Mouse (Mus musculus): Measurements from ENCODE around the gene Klhl29. TPM values are rescaled to one million over a fixed set of nuclear protein-coding genes. Genes with fewer than 3 reads are reported as not detected.
A peak's percentile ranks its signal among the peaks of the same experiment; 100 is the strongest.

Gene Klhl29
- polyA plus RNA-seq, 1 experiment from 2014 or later, result 0.35 TPM

DNA sequence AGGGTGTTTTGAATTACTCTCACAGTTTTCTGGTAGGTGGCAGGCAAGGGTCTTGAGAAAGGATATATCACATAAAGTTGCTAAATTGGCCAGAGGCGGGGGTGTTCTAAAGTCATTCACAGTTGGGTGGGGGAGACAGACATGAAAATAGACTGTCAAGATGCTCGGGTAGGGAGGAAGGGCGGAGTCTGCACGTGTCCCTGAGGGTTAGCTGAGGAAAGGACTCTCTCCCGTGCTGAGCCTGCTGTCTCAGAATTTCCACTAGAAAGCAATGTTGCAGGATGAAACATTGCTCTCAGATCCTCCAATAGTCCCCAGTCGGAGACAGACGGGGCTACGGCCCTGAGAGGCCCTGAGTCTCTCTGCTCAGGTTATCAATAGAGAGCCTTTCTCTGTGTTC, 252.5 kb downstream of the Klhl29 start:
- no peaks in the 10 kb centered on the region; the same call in 1 of the 2 replicates for H3K4me1 ChIP-seq (replicated peaks; ENCODE audit: control insufficient read depth, insufficient read depth, low read length)

DNA sequence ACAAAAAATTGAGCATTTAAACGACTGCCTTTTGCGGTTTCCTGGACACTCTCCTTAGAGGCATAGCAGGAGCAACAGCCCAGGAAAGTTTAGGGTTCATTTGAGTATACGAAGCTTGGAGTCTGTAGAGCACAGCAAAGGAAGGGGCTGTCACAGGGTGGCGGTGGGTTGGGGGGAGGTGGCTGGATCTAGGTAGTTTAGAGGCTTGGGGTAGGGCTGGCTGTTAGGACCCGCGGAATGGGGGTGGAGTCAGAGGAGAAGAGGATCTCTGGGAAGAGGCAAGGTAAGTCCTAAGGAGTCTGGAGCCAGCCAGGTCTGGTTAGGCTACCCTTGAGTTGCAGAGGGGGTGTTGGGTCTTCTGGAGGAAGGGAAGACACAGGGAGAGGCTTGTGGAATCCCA, 255.2 kb downstream of the Klhl29 start:
- no peaks in the 10 kb centered on the region for H3K9me3 ChIP-seq (ENCODE audit: control insufficient read depth, low read length)
- peak; percentile 16; the same call in 1 of the 2 replicates for ATAC-seq (ENCODE audit: low read depth)
- no peak overlapping the region for H3K9ac ChIP-seq (ENCODE audit: low read length)
- WGBS, result 47% methylated on average over 6 of the region's 6 CpGs
- no peak overlapping the region for H3K27ac ChIP-seq (ENCODE audit: low read length)
- H3K27me3 ChIP-seq (ENCODE audit: control insufficient read depth, insufficient read depth, low read depth, low read length), result no peaks in the 10 kb centered on the region
- no peaks in the 10 kb centered on the region for H3K36me3 ChIP-seq (ENCODE audit: control insufficient read depth, insufficient read depth, low read length)
- peak overlapping the region; percentile 57 for H3K4me2 ChIP-seq (ENCODE audit: low read depth, low read length)
- H3K4me3 ChIP-seq (ENCODE audit: low read length), result peak overlapping the region; percentile 33
- H3K4me1 ChIP-seq (replicated peaks; ENCODE audit: control insufficient read depth, insufficient read depth, low read length), result no peaks in the 10 kb centered on the region; the same call in 1 of the 2 replicates

More for the DNA sequence above, 252.5 kb downstream of the Klhl29 start:
- H3K4me3 ChIP-seq (ENCODE audit: low read length), result no peak overlapping the region
- H3K27me3 ChIP-seq (ENCODE audit: control insufficient read depth, insufficient read depth, low read depth, low read length), result no peaks in the 10 kb centered on the region
- no peak overlapping the region for H3K4me2 ChIP-seq (ENCODE audit: low read depth, low read length)
- no peaks in the 10 kb centered on the region for H3K9me3 ChIP-seq (ENCODE audit: control insufficient read depth, low read length)
- H3K9ac ChIP-seq (ENCODE audit: low read length), result no peak overlapping the region
- 47% methylated on average over 8 of the region's 8 CpGs for WGBS
- ATAC-seq (ENCODE audit: low read depth), result no peak
- no peak overlapping the region for H3K27ac ChIP-seq (ENCODE audit: low read length)
- no peaks in the 10 kb centered on the region for H3K36me3 ChIP-seq (ENCODE audit: control insufficient read depth, insufficient read depth, low read length)

DNA sequence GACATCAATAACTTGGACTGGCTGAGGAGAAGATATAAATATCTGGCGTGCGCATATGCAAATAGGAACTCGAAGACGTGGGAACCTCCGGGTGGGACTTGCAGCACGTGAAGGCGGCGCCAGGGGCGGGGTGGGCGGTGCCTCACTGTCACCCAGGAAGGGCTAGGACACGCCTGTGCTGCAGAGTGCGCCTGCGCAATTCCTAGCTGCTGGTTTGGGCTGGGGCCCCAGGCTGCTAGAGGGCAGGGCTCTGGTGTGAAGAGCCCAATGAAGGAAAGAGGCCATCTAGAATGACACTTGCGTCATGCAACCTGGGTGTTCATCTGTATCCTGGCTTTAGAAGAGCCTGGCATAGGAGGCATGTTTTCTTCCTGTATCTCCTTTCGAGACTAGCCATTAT, 255.8 kb downstream of the Klhl29 start:
- 12% methylated on average over 15 of the region's 15 CpGs for WGBS
- Histone ChIP-seq H3K27me3 (ENCODE audit: control insufficient read depth, insufficient read depth, low read depth, low read length) (no peaks in the 10 kb centered on the region), H3K4me3 (ENCODE audit: low read length) (peak overlapping the region; percentile 33), H3K9me3 (ENCODE audit: control insufficient read depth, low read length) (no peaks in the 10 kb centered on the region), H3K4me1 (replicated peaks; ENCODE audit: control insufficient read depth, insufficient read depth, low read length) (no peaks in the 10 kb centered on the region; the same call in 1 of the 2 replicates), H3K27ac (ENCODE audit: low read length) (no peak overlapping the region), H3K4me2 (ENCODE audit: low read depth, low read length) (peak overlapping the region; percentile 57), H3K36me3 (ENCODE audit: control insufficient read depth, insufficient read depth, low read length) (no peaks in the 10 kb centered on the region), H3K9ac (ENCODE audit: low read length) (no peak overlapping the region)
- ATAC-seq (ENCODE audit: low read depth), result peak; percentile 94

DNA sequence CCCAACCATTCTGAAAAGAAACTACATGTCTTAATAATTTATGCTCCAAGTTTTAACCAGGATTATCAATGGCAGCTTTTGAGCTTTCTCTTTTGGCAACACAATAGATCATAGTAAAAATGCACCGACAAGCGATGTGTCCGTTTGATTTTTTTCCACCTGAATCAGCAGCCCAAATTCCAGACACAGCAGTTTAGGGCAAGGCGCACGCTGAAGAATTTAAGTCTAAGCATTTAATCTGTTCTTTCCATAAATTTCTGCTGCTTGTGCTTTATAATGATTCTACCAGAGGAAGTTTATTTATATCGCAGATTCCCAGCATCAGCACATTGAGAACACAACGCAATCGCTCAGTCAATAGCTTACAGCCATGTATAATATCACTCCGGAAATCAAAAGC, 256.2 kb downstream of the Klhl29 start:
- Histone ChIP-seq H3K27ac (ENCODE audit: low read length) (no peak overlapping the region), H3K4me2 (ENCODE audit: low read depth, low read length) (peak overlapping the region; percentile 57), H3K9ac (ENCODE audit: low read length) (no peak overlapping the region), H3K4me3 (ENCODE audit: low read length) (peak overlapping the region; percentile 33), H3K36me3 (ENCODE audit: control insufficient read depth, insufficient read depth, low read length) (no peaks in the 10 kb centered on the region), H3K9me3 (ENCODE audit: control insufficient read depth, low read length) (no peaks in the 10 kb centered on the region), H3K27me3 (ENCODE audit: control insufficient read depth, insufficient read depth, low read depth, low read length) (no peaks in the 10 kb centered on the region), H3K4me1 (replicated peaks; ENCODE audit: control insufficient read depth, insufficient read depth, low read length) (no peaks in the 10 kb centered on the region; the same call in 1 of the 2 replicates)
- 40% methylated on average over 9 of the region's 9 CpGs for WGBS
- peak; percentile 35; the same call in 1 of the 2 replicates for ATAC-seq (ENCODE audit: low read depth)

DNA sequence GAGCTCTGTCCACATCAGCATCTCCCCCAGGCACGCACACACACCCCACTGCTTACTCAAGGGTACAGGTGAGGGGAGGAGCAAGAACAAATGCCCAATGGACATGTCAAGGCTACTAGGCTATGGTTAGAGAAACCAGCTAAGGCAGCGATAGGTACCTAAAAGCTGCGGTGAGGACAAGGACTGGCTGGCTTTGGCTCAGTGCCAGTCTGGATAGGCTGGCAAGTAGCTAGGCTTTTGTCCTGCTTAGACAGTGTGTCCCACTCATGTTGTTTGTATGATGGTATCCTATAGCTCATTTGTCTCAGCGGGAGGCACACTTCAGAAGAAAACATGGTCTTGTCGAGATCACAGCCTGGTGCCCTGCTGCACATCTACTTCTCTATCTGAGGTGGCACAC, 258.9 kb downstream of the Klhl29 start:
- Histone ChIP-seq H3K9ac (ENCODE audit: low read length) (no peak overlapping the region), H3K4me3 (ENCODE audit: low read length) (no peak overlapping the region), H3K36me3 (ENCODE audit: control insufficient read depth, insufficient read depth, low read length) (no peaks in the 10 kb centered on the region), H3K4me2 (ENCODE audit: low read depth, low read length) (no peak overlapping the region), H3K4me1 (replicated peaks; ENCODE audit: control insufficient read depth, insufficient read depth, low read length) (no peaks in the 10 kb centered on the region; the same call in 1 of the 2 replicates), H3K27me3 (ENCODE audit: control insufficient read depth, insufficient read depth, low read depth, low read length) (no peaks in the 10 kb centered on the region), H3K9me3 (ENCODE audit: control insufficient read depth, low read length) (no peaks in the 10 kb centered on the region), H3K27ac (ENCODE audit: low read length) (no peak overlapping the region)
- 79% methylated on average over 5 of the region's 5 CpGs for WGBS
- no peak for ATAC-seq (ENCODE audit: low read depth)

DNA sequence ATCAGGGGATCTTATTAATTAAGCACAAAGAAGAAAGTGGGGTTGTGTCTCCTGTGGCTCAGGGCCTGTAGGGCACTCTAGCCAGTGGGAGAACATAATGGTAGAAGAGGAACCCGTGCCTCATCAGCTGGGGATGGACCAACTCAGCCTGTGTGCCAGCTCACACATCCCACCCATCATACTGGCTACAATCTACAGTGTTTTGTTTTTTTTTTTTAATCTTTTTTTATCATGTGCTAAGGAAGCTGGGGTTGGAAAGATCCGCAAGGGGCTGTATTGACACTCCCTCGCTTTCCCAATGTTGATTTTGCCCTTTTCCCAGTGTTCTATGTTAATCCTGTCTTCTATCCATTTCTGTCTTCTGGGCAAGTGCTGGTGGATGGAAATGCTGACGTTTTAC, 260.9 kb downstream of the Klhl29 start:
- no peaks in the 10 kb centered on the region for H3K9me3 ChIP-seq (ENCODE audit: control insufficient read depth, low read length)
- H3K27me3 ChIP-seq (ENCODE audit: control insufficient read depth, insufficient read depth, low read depth, low read length), result no peaks in the 10 kb centered on the region
- no peak overlapping the region for H3K4me3 ChIP-seq (ENCODE audit: low read length)
- ATAC-seq (ENCODE audit: low read depth), result no peak
- no peaks in the 10 kb centered on the region for H3K36me3 ChIP-seq (ENCODE audit: control insufficient read depth, insufficient read depth, low read length)
- H3K27ac ChIP-seq (ENCODE audit: low read length), result no peak overlapping the region
- H3K9ac ChIP-seq (ENCODE audit: low read length), result no peak overlapping the region
- no peaks in the 10 kb centered on the region; the same call in 1 of the 2 replicates for H3K4me1 ChIP-seq (replicated peaks; ENCODE audit: control insufficient read depth, insufficient read depth, low read length)
- 68% methylated on average over 4 of the region's 4 CpGs for whole genome bisulfite sequencing
- H3K4me2 ChIP-seq (ENCODE audit: low read depth, low read length), result no peak overlapping the region

DNA sequence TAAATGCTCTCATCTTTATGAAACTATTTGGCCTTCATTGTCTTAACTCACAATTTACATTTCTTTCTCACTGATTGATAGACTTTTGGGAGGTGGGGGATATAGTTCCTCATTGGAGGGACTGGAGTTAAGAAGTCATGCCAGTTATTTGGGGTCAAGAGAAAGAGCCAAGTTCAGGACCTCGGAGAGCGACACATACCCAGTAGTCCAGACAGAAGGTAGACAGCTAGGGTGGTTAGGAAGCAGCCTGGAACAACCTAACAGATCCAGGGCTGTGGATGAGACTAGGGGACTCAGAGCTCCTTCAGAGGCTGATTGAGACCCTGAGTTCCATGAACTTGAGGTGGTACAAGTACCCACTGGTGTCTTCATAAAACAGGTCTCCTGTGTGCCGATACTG, 264.1 kb downstream of the Klhl29 start:
- Histone ChIP-seq H3K4me3 (ENCODE audit: low read length) (no peak overlapping the region), H3K4me2 (ENCODE audit: low read depth, low read length) (no peak overlapping the region), H3K9me3 (ENCODE audit: control insufficient read depth, low read length) (no peaks in the 10 kb centered on the region), H3K27ac (ENCODE audit: low read length) (no peak overlapping the region), H3K4me1 (replicated peaks; ENCODE audit: control insufficient read depth, insufficient read depth, low read length) (no peaks in the 10 kb centered on the region), H3K27me3 (ENCODE audit: control insufficient read depth, insufficient read depth, low read depth, low read length) (no peaks in the 10 kb centered on the region), H3K9ac (ENCODE audit: low read length) (no peak overlapping the region), H3K36me3 (ENCODE audit: control insufficient read depth, insufficient read depth, low read length) (no peaks in the 10 kb centered on the region)
- WGBS, result 61% methylated on average over 3 of the region's 3 CpGs
- ATAC-seq (ENCODE audit: low read depth), result no peak

DNA sequence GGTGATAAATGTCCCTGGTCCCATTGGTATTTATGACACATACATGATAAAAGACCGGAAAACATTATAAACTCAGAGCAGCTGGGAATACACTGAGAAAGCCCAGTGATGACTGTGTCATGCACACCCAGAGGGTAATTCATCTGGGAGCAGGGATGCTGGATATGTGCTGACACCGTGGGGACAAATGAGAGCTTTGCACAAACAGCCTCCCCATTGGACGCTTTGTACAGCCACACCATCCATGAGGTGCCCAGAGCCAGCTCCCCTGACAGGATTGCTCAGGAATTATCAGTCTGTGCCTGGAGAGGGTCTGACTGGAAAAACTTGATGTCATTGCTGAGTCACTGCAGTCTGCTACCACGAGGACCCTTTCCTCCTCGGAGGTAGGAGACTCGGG, 266.9 kb downstream of the Klhl29 start:
- H3K27ac ChIP-seq (ENCODE audit: low read length), result no peak overlapping the region
- WGBS, result 37% methylated on average over 6 of the region's 6 CpGs
- H3K4me1 ChIP-seq (replicated peaks; ENCODE audit: control insufficient read depth, insufficient read depth, low read length), result no peaks in the 10 kb centered on the region
- no peaks in the 10 kb centered on the region for H3K9me3 ChIP-seq (ENCODE audit: control insufficient read depth, low read length)
- H3K4me2 ChIP-seq (ENCODE audit: low read depth, low read length), result no peak overlapping the region
- no peak overlapping the region for H3K4me3 ChIP-seq (ENCODE audit: low read length)
- no peaks in the 10 kb centered on the region for H3K36me3 ChIP-seq (ENCODE audit: control insufficient read depth, insufficient read depth, low read length)
- ATAC-seq (ENCODE audit: low read depth), result no peak
- H3K27me3 ChIP-seq (ENCODE audit: control insufficient read depth, insufficient read depth, low read depth, low read length), result no peaks in the 10 kb centered on the region
- no peak overlapping the region for H3K9ac ChIP-seq (ENCODE audit: low read length)

DNA sequence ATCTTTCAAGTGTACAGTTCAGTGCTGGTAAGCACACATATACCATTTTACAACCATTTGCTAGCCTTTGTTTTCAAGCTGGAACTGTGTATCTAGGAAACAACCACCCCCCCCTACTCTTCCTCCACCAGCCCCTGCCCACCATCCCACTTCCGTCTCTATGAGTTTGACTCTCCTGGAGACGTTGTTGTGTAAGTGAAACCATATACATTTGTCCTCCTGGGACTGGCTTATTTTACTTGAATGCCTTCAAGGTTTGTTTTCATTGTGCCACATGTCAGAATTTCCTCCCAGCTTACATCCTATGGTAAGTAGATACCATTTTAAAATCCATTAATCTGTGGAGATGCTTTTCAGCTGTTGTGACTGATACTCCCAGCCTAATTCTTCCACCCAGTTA, 267.7 kb downstream of the Klhl29 start:
- no peak for ATAC-seq (ENCODE audit: low read depth)
- no peaks in the 10 kb centered on the region for H3K9me3 ChIP-seq (ENCODE audit: control insufficient read depth, low read length)
- no peak overlapping the region for H3K4me3 ChIP-seq (ENCODE audit: low read length)
- no peaks in the 10 kb centered on the region for H3K36me3 ChIP-seq (ENCODE audit: control insufficient read depth, insufficient read depth, low read length)
- no peak overlapping the region for H3K27ac ChIP-seq (ENCODE audit: low read length)
- WGBS, result 43% methylated on average over 2 of the region's 2 CpGs
- H3K27me3 ChIP-seq (ENCODE audit: control insufficient read depth, insufficient read depth, low read depth, low read length), result no peaks in the 10 kb centered on the region
- no peak overlapping the region for H3K9ac ChIP-seq (ENCODE audit: low read length)
- H3K4me1 ChIP-seq (replicated peaks; ENCODE audit: control insufficient read depth, insufficient read depth, low read length), result no peaks in the 10 kb centered on the region
- no peak overlapping the region for H3K4me2 ChIP-seq (ENCODE audit: low read depth, low read length)
